Mouse (Mus musculus): ENCODE data around the gene Xirp1.

Gene Xirp1

DNA sequence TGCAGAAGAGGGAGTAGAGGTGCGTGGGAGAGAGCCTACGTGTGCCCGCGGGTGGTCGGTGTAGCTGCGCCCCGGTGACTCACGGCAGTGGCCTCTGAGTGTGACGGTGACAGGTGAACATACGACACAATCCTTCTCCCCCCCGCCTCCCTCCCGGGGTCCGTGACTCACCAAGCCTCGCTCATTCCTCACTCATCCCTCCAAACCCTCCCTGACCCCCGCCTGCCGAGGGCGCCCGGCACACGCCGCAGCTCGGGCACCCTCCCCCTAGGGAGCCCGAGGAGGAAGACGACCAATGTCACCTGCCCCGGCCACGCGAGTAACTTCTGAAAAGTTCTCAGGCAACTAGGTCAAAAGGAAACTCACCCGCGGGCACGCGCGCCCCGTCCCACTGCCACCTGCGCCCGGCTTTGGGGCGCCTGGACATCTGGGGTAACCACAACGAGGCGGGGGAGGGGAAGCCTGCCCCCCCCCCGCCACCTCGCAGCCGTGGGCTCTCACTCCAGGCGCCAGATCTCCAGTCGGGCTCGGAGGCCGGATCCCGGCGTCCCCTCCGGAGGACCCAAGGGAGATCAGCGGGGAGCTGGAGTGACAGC is 40.3 kb downstream of the Xirp1 start:
- no peak for TF ChIP-seq GATA4 (IDR thresholded peaks at IDR 0.05; ENCODE audit: insufficient replicate concordance, low read length)

DNA sequence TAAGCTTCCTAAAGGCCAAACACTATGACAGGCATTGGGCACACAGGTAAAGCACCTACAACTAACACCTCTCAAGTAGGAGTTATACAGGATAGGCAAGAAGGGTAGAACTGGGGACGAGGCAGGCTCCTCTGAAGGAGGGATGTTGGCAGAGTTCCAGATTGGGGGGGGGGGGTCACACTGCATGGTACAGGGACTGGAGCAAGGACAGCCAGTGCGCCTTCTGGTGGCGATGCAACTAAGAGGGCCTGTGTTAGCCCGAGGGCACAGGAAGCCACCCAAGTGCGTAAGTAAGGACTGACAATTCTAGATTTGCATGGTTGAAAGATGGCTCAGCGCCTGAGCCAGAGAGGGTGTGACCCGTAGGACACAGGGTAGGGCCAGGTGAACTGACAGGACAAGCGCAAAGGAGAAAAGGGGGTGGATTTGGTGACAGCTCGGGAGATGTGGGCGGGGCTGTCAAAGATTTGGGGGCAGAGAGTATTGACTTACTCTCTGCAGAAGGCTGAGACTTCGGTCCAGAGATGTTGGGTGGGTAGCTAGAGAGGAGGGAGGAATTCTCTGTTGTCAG is 41.1 kb downstream of the Xirp1 start:
- TF ChIP-seq GATA4 (IDR thresholded peaks at IDR 0.05; ENCODE audit: insufficient replicate concordance, low read length) = no peak

DNA sequence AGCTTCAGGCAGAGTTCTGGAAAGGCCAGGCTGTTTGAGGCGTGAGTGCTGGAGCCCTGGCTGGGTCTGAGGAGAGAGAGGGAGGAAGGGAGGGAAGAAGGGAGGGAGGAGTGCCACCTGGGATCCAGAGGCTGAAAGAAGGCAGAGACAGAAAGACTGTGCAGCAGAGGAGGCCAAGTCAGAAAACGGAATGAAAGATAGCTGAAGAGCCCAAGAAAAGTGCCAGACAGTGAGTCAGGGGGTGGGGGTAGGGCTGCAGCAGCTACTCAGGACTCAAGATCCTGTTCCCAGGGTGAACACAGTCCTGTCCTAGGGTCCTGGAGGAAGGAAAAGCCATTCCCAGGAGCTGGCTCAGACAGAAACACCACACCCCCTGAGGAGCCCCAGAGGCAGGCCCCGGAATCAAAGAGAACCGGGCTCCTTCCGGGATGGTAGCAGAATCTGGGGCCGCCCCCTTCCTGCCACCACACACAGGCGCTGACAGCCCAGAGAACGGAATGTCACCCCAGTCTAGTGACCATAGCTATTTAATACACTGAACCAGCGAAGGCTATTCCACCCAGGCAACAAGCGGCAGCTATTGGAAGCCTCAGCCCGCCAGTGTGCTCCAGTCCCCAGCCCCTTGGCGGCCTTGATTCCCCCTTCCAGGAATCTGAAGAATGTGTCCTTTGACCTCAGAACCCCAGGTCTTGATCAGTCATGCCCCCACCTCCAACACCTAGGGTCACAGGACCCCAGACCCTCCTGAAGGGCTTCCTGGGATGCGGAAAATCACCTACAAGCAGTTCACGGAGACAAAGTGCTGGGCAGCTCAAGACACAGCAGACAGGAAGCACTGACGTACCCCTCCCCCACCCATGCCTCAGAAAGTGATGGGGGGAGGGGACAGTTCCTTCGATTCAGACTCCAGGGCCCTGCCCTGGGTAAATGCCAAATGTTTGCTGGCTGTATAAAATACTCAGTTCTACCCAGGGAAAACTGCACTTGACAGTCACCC is 41.9 kb downstream of the Xirp1 start:
- TF ChIP-seq GATA4 (IDR thresholded peaks at IDR 0.05; ENCODE audit: insufficient replicate concordance, low read length) = peak; percentile 52; the same call in 1 of the 2 replicates

DNA sequence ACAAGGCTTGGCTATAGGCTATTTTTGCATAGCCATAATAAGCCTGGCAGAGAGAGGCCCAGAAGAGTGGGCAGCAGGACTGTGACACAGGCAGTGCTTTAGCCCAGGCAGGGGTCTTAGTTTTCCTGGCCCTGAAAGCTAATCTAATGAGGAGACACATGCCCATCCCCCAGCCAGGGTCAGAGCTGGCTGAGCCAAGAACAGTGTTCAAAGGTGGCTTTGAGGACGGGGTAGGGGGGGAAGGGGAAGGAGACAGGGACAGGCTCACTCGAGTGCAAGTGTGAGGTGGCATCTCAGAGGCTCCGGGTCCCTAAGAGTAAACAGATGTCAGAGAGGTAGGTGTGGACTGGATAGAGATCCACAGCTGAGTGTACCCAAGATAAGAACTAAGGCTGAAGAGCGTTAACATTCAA is 42.6 kb downstream of the Xirp1 start:
- no peak for TF ChIP-seq GATA4 (IDR thresholded peaks at IDR 0.05; ENCODE audit: insufficient replicate concordance, low read length)

DNA sequence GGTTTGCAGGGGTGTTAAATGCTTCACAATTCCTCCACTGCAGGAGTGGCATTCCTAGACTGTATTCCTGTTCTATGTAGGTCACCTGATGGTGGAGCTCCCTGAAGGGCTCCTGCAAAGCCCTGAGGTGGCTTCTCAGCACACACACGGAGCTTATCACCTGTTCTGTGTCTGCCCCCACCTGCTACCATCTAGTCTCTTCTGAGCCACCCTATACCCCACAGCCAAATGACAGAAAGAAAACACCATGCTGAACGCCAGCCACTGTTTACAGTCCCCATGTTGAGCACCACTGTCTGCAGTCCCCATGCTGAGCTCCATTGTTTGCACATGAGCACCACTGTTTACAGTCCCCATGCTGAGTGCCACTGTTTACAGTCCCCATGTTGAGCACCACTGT is 43.6 kb downstream of the Xirp1 start:
- no peak for TF ChIP-seq GATA4 (IDR thresholded peaks at IDR 0.05; ENCODE audit: insufficient replicate concordance, low read length)

DNA sequence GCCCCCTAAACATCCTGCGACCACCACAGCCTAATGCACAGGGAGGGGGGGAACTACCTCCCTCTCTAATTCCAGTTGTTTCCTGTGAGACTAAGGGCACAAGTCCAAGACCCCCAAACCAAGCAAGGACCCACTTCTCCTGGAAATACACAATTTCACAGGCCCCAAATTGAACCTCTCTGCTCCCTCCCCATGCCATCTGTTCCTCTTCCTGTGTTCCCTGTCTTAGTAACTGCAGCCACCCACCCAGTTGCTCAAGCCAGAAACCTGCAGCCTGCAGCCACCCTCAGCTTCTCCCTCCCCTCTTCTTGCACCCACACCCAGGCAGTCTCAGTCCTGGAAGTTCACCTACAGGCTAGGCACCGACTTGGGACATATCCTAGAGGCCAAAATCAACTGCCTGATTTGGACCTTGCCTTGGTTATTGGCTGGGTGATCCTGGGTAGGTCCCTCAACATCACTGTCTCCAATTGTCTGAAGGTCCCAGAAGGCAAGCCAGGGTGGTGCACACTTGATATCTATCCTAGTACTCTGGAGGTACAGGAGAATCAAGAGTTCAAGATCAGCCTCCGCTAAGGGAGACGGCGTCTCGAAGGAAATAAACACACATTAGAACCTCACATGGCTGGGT is 44.5 kb downstream of the Xirp1 start:
- TF ChIP-seq GATA4 (IDR thresholded peaks at IDR 0.05; ENCODE audit: insufficient replicate concordance, low read length) = no peak

DNA sequence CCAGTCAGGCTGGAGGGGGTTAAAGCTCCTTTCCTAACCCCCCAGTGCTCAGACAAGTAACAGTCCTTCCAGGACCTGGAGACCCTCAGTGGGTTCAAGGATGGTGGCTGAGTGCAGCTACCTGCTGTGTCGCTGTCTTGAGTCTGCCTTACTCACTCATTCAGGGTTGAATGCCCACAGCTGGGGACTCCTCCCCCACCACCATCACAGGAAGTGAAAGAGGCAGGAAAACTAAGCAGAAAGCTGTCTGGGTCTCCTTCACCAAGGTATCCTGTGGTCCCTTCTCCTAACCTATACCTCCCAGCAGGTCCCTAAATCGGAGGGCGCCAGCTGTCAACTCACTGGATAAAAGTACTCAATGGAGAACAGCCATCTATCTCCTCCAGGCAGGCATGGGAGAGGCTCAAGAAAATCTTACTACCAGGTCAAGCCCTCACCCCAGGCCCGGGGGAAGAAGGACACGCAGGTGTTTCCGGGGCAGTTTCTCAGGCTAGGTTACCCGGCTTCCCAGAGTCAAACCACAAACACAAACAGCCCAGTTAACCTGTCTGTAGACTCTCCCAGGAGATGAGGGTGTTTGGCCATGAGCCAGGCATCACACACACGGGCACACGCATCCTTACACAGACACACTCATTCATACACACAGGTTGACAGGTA is 45.1 kb downstream of the Xirp1 start:
- TF ChIP-seq GATA4 (IDR thresholded peaks at IDR 0.05; ENCODE audit: insufficient replicate concordance, low read length) = no peak

DNA sequence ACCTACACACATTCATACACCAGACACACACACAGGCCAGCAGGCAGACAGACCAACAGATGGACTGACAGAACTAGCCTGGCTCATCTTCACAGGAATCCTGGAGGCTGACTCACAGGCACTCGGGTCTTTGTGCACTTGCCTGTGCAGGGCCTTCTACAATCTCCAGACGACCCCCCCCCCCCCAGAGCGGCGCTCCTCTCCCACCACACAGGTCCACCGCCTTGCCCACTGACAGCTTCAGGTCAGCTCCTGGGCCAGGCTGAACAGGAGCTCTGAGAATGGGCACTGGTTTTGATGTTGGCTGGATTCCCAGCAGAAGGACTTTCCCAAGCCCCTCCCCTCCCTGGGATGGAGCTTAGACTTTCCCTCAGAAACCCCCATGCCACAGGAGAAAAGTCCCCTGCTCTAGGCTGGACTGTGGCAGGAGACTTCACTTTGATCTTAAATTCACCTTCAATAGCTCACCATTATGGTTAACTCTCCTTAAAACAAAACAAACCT is 45.8 kb downstream of the Xirp1 start:
- TF ChIP-seq GATA4 (IDR thresholded peaks at IDR 0.05; ENCODE audit: insufficient replicate concordance, low read length) = no peak

DNA sequence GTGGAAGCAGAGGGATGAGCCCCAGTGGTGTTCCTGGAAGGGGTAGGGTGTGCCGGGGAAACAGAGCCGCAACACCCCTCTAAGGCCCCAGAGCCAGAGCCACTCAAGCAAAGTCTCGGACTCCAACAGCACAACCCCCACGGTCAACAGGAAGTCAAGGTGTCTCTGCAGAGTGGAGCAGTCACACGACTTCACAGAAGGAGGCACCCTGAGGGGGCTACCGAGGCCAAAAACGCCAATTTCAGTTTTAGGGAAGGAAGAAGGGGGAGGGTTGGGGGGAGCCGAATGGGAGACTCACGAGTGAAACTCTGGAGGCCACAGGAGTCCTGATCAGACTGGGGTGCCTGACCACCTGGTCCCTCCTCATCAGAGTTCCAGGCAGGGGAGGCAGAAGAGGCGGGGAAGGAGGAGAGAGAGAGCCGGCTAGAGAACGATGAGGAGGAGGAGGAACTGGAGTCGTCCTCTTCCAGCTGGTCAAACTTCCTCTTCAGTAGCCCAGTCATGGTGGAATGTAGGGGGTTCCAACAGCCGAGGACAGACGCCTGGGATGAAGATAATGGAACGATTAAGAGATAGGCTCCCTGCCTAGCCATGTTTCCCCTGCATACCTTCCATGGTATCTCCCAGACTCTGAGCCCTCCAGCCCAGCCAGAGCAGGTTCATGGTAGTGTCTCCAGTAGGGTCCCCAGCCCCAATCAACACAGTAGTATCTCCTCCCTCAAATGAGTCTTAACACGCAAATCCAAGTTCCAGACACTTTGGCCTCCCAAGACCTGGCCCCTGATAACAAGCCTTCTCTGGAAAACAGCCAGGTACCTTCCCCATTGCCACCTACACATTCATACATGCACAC is 46.5 kb downstream of the Xirp1 start:
- TF ChIP-seq GATA4 (IDR thresholded peaks at IDR 0.05; ENCODE audit: insufficient replicate concordance, low read length) = no peak

DNA sequence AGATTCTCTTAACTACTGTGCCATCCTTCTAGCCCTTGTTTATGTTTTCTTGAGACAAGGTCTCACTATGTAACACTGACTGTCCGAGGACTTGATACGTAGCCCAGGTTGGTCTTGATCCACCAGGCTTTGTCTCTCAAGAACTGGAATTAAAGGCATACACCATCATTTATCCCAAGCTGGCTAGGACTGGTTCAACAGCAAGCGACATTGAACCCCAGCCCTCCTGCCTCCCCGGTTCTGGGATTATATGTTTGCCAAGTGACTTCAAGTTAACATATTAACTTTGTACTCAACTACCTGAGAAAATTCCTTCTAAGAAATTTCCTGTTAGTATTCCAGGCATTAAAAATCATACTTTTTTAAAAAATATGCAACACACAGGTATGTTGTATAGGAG is 48.1 kb downstream of the Xirp1 start:
- TF ChIP-seq GATA4 (IDR thresholded peaks at IDR 0.05; ENCODE audit: insufficient replicate concordance, low read length) = no peak

DNA sequence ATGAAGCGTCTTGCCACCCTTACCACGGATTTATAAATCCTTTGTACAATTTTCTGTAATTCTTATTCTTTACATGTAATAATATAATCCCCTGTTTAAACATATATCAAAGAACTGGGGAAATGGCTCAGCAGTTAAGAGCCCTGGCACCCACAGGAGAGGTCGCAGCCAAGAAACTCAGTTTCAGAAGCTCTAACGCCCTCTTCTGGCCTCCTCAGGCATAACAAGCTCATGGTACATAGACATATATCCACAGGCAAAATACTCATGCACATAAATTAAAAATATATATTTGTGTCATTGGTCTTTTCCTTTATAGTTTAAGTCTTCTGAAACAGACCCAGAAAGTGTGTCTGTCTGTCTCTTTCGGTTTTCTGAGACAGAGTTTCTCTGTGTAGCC is 48.8 kb downstream of the Xirp1 start:
- TF ChIP-seq GATA4 (IDR thresholded peaks at IDR 0.05; ENCODE audit: insufficient replicate concordance, low read length) = no peak

DNA sequence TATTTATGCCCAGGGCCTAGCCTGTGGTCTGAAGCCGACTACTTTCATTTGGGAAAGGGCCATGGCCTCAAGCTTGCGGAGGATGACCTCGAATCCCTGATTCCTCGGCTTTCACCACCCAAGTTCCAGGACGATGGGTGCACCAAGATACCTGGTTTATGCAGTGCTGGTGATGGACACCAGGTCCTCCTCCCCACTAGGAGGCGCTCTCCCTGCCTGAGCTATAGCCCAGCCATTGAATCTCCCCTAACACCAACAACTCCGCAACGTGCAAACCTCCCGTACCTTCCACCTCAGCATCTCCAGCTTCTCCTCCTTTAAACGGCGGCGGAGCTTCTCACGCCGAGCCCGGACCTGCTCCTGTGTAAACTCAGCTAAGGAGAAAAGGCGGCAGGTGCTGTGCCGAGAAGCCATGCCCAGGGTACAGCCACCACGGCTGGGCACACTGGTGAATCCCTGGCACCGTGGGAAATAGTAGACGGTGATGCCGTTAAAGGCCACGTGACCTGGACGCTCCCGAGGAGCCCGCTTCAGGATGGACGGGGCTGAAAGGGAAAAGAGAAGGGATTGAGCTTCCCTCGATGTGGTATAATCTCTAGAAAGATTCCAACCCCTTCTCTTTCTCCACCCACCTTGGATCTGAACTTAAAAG is 49.4 kb downstream of the Xirp1 start:
- no peak for TF ChIP-seq GATA4 (IDR thresholded peaks at IDR 0.05; ENCODE audit: insufficient replicate concordance, low read length)

DNA sequence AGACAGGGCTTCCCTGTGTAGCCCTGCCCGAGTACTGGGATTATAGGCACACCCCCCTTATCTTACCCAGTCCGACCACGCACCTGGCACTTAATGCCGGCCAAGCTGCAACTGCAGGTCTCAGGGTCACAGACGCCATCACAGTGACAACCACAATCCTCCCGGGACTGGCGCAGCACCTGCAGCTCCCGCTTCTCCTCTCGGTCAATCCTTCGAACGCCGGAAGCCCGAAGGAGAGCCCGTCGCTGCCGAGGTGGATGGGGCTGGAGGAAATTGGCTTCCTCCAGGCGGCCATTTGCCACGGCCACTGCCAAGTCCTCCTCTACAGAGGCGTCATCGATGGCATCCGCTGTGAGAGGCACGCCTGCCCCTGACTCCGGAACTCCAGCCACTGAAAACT is 50.1 kb downstream of the Xirp1 start:
- TF ChIP-seq GATA4 (IDR thresholded peaks at IDR 0.05; ENCODE audit: insufficient replicate concordance, low read length) = no peak
